Mouse (Mus musculus) embryonic fibroblast, embryonic 13.5 days (primary cell): Measurements from ENCODE around the gene Suz12.

ENCODE experiments used
- CTCF ChIP-seq: IDR thresholded peaks from 2 replicates; pipeline ENCODE4 v1.5.1; 2011; ENCODE audit warnings: mild to moderate bottlenecking, control low read depth, low read length, moderate library complexity, borderline replicate concordance; ENCODE audit not compliant: insufficient read depth
- POLR2A ChIP-seq: IDR thresholded peaks from 2 replicates; pipeline ENCODE4 v1.6.1; 2011; ENCODE audit warnings: low read depth, mild to moderate bottlenecking, control low read depth, low read length, moderate library complexity

GRCm38 (mm10) chr11:80052456-80052855 lies 59.5 kb downstream of the Suz12 start:
- TF ChIP-seq CTCF, result no peak
- no peak for TF ChIP-seq POLR2A
